Mouse (Mus musculus): ENCODE data around the gene Htr1a.

The Htr1a gene

DNA sequence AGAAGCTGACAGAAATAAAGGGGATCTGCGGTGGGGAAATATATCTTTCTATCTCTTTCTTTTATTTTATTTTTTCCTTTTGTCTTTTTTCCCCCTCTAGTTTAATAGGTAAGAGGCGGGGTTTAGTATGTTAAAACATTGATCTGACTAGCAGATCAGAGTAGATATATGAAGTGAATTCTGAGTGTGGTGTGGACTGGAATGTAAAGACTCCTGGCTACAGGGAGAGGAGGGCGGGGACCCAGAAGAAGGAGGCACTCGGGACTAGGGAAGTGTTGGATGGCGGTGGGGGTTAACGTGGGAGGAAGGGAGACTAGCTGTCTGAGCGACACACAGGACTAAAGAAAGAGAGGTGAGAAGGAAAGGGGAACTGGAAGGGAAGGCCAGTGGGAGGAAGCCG, at the start of gene Htr1a:
Gene Htr1a (plus strand): TSS at position 301 of the 400 bp plus-strand sequence.
- DNase-seq (ENCODE audit: extremely low read depth, low read depth, low spot score): no peak

DNA sequence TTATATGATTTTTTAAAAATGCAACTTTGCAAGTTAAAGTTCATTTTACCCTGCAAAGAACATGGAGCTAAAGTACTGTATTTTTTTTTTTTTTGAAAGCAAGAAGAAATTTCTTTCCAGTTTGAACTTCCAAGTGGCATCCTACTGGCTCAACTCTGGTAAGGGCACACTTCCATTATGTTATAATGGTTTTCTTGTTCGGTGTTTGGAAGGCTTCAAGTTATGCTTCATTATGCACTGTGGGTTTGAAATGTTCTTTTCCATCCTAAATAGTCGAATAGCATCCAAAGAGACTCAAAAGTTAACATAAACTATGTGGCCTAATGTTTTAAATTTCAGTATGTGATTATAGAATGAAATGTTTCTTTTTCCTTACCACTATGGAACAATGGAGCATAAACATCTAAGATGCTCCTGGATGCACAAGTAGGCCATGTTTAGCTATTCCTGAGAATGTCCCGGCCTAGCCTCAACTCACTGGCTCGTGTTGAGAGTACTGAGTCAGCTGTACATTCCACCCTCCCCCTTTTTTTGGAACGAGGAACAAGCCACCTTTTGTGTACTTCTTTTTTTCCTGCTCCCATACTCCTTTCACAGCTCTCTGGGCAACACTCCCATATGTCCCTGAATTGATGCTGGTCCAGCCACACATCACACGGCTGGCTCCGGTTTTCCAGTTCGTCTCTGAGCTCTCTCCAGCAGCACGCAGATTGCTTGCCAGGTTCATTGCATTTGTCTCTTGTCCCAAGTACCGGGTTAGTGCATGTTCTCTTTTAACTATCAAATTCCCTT, 31.7 kb upstream of the Htr1a start:
- no peak for DNase-seq (ENCODE audit: extremely low read depth, low read depth, low spot score)

DNA sequence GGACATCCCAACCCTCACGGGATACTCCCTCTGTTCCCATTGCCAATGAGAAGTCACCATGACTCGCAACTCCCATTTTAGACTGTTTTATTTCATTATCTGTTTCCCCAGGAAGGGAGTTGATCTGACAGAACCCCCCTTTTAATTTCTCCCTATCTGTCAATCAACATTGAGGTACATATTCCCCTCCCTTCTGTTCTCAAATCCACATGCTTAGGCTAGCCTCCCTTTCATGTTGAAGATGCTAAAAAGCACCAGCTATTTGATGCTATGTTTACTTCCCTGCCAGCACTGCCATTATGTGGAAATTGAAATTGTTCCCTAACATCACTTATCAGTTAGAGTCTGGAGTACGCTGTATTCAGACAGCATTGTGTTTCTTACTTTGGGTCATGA, 31.1 kb upstream of the Htr1a start:
- DNase-seq (ENCODE audit: extremely low read depth, low read depth, low spot score): no peak

DNA sequence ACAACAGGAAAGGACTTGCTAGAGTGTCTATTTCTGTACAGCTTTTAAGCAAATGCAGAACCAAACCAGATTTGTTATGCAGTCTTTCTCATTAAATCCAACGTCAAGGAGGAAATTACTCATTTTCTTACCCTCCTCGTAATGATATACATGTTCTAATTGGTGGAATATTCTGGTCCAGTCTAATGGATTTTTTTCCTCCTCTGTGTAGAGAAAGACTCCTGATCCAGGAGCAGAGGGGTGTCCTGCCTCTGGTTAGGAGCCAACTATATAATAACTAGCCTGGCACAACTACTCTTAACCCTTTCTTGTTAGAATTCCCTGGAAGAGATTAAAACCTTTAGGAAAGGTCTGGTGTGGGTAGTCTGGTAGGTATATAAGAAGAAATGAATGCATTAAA, 10.3 kb upstream of the Htr1a start:
- no peak for DNase-seq (ENCODE audit: extremely low read depth, low read depth, low spot score)

DNA sequence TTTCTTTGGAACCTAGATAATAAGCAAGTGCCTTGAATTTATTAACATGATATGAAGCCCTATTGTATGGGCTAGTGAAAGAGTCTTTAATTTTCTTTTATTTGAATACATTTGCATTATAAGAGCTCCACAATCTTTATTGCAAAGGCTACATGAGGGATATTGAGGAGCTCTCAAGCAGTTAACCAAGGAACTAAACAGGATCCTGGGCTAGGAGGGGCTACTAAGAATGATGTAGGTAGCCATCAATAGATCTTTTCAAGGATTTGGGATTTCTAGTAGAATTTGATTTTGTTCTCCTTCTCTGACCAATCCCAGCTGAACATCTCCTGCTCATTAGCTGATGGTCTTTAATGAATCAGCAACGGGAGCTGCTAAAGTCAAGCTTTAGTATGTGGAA, 9.8 kb upstream of the Htr1a start:
- DNase-seq (ENCODE audit: extremely low read depth, low read depth, low spot score): no peak

DNA sequence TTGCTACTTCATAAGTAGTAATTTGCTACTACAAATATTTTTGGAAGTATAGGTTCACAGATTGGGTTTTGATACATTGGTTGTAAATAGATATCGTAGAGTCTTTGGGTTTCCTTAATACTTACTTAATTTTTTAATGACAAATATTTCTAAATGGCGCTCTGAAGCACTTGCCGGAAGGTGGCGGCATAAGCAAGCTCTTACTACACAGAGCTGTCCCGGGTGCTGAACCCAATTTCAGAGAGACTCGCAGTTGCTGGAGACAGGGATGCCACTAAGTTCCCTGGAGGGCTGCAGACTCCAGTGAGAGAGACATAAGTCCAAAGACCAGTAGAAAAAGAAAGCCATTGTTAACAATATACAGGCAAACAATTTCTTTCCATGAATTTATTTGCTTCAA, 863 bp upstream of the Htr1a start:
- DNase-seq (ENCODE audit: extremely low read depth, low read depth, low spot score): no peak

DNA sequence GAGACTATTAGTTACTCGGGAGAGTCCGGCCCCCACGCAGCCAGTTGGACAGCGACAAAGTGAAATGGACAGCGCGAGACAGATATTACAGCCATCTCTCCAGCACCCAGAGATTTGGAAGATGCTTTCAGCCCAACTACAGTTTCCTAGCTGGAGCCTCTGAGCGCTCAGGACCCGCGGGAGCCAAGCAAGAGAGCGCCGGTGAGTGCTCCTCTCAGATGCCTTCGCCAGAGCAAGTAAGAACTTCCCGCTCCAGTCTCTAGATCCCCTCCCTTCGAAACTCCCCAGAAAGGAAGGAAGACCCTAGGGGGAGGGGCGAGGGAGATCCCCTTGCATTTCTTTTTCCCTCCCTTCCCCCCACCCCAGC, 415 bp downstream of the Htr1a start:
- no peak for DNase-seq (ENCODE audit: extremely low read depth, low read depth, low spot score)

DNA sequence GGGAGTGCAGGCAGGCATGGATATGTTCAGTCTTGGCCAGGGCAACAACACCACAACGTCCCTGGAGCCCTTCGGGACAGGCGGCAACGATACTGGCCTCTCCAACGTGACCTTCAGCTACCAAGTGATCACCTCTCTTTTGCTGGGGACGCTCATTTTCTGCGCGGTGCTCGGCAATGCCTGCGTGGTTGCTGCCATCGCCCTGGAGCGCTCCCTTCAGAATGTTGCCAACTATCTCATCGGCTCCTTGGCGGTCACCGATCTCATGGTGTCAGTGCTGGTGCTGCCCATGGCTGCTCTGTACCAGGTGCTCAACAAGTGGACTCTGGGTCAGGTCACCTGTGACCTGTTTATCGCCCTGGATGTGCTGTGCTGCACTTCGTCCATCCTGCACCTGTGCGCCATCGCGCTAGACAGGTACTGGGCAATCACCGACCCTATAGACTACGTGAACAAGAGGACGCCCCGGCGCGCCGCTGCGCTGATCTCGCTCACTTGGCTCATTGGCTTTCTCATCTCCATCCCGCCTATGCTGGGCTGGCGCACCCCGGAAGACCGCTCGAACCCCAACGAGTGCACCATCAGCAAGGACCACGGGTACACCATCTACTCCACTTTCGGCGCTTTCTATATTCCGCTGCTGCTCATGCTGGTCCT, 927 bp downstream of the Htr1a start:
- DNase-seq (ENCODE audit: extremely low read depth, low read depth, low spot score): no peak

DNA sequence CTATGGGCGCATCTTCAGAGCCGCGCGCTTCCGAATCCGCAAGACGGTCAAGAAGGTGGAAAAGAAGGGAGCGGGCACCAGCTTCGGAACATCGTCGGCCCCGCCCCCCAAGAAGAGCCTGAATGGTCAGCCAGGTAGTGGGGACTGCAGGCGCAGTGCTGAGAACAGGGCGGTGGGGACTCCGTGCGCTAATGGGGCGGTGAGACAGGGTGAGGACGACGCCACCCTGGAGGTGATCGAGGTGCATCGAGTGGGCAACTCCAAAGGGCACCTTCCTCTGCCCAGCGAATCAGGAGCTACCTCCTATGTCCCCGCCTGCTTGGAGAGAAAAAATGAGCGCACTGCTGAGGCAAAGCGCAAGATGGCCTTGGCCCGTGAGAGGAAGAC, 1.4 kb downstream of the Htr1a start:
- no peak for DNase-seq (ENCODE audit: extremely low read depth, low read depth, low spot score)

DNA sequence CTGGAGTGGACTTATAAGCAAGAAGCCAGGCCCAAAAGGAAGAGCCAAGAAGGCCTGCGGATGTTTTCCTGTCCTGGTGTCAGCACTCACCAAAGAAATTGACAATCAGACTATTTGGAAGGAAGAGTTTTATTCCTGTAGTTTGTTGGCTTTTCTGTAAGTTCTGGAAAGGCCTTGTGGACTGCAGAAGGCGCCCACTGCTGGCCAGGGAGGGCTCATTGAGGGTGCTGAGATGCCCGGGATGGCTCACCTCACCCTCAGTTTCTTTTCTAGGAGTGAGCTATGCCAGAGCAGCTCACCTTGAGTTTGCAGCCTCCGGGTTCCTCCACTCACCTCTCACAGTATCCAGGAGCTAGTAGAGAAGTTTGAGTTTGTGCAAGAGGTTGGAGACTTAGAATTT, 2.8 kb downstream of the Htr1a start:
- no peak for DNase-seq (ENCODE audit: extremely low read depth, low read depth, low spot score)

DNA sequence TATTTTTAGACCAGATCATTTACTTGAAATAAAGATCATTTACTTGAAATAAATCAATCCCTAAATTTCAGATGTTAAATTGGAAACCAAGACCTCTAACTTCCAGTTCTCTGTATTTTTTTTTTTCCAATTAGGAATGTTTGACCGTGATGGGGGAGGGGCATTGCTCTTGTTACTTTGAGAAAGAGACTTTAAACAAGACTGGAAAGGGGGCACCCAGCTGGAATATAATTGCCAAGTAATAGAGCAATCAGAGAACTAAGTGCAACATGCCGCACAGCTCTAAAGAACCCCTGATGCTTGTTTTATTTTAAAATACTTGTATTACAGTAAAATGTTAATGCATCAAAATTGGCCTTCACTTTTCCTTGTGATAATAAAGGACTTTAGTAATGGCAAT, 4.3 kb downstream of the Htr1a start:
- DNase-seq (ENCODE audit: extremely low read depth, low read depth, low spot score): no peak

DNA sequence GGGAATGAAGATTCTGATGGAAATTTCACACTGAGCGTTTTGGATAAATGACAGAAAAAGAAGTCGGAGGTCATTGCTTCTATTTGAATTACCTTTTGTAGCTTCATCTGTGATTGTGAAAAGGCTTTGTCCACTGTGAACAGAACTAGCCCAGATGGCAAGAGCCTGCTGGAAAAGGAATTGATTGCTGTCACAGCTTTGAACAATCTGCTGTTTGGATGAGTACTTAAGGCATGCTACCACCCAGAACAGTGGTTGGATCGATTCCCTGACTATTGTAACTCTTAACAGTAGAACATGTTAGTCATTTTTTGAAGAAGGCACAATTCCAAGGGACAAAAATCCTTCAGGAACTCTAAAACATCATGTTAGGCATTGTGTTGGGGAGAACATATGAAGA, 8.1 kb downstream of the Htr1a start:
- no peak for DNase-seq (ENCODE audit: extremely low read depth, low read depth, low spot score)
